Comparison of ENCODE assay signal across 8 mouse cellular contexts in the genomic region with DNA sequence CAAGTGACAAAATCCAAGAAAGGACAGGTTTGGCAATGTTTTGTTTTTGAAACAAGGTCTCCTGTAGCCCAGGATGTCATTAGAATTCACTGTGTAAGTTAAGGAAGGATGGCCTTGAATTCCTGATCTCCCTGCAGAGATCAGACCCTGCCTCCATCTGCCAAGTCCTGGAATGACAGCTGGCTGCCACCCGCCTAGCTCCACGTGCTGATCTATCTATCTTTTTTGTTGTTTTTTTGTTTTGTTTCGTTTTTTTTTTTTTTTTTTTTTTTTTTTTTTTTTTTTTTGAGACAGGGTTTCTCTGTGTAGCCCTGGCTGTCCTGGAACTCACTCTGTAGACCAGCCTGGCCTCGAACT. TPM values are rescaled to one million over a fixed set of nuclear protein-coding genes. Genes with fewer than 3 reads are reported as not detected.
A peak's percentile ranks its signal among the peaks of the same experiment; 100 is the strongest.
DNase-seq lines count a peak whose midpoint lies in the region; ATAC-seq and TF ChIP-seq lines count a peak whose summit lies in the region.
"Not testable (repeated sequence)": the region's sequence is repeated elsewhere in the genome, so short reads cannot be mapped to it uniquely, and the experiment has no call there.
"Had no signal": no experiment of that assay in that cellular context is flagged by ENCODE, and none has a peak within 500 bp of the region (broad histone marks: within the 10 kb centered on the region; RNA-seq: fewer than 3 reads in every experiment).

No protein-coding gene starts in this region.

- WGBS in forebrain, embryonic 10.5 days, result 23% methylated on average over 4 of the region's 4 CpGs
- WGBS in heart, embryonic 13.5 days, result 6% methylated on average over 4 of the region's 4 CpGs
- 13% methylated on average over 4 of the region's 4 CpGs for WGBS in intestine, embryonic 15.5 days
- WGBS in limb, embryonic 13.5 days, result 9% methylated on average over 4 of the region's 4 CpGs
- 2% methylated on average over 4 of the region's 4 CpGs for WGBS in lung, postnatal 0 days
- WGBS in neural tube, embryonic 13.5 days, result 10% methylated on average over 4 of the region's 4 CpGs

- H3K9me3 ChIP-seq in forebrain, embryonic 10.5 days; heart, embryonic 13.5 days; intestine, embryonic 15.5 days; limb, embryonic 13.5 days; lung, postnatal 0 days (ENCODE audit: low read length); neural tube, embryonic 13.5 days: not testable (repeated sequence)

- TF ChIP-seq POLR2A in brain, embryonic 14.5 days (IDR thresholded peaks at IDR 0.05; ENCODE audit: borderline replicate concordance, extremely low read depth, insufficient read depth, insufficient read length, poor library complexity, severe bottlenecking), result not testable (repeated sequence)

- TF ChIP-seq CTCF in brain, embryonic 14.5 days (IDR thresholded peaks at IDR 0.05; ENCODE audit: borderline replicate concordance, extremely low read depth, insufficient read depth, insufficient read length); lung, postnatal 0 days (IDR thresholded peaks at IDR 0.05): not testable (repeated sequence)

- not testable (repeated sequence) for TF ChIP-seq EP300 in lung, postnatal 0 days (IDR thresholded peaks at IDR 0.05)

- not testable (repeated sequence) for ATAC-seq in heart, embryonic 13.5 days (ENCODE audit: extremely low read depth, insufficient number of reproducible peaks, low FRiP score, low TSS enrichment); intestine, embryonic 15.5 days; limb, embryonic 13.5 days (ENCODE audit: low FRiP score, low read depth); lung, postnatal 0 days; neural tube, embryonic 13.5 days (ENCODE audit: low read depth)

- peak overlapping the region; percentile 98 for H3K4me2 ChIP-seq in heart, embryonic 13.5 days
- H3K4me2 ChIP-seq in intestine, embryonic 15.5 days (replicated peaks), result peak overlapping the region; percentile 59
- peak overlapping the region; percentile 65 for H3K4me2 ChIP-seq in limb, embryonic 13.5 days (replicated peaks)
- peak overlapping the region; percentile 46 for H3K4me2 ChIP-seq in lung, postnatal 0 days (replicated peaks; ENCODE audit: low read depth, low read length)
- peak overlapping the region; percentile 71 for H3K4me2 ChIP-seq in neural tube, embryonic 13.5 days

- peak overlapping the region; percentile 56 for H3K4me3 ChIP-seq in forebrain, embryonic 10.5 days
- peak overlapping the region; percentile 95 for H3K4me3 ChIP-seq in heart, embryonic 13.5 days
- H3K4me3 ChIP-seq in intestine, embryonic 15.5 days (replicated peaks), result peak overlapping the region; percentile 28; the same call in 1 of the 2 replicates
- peak overlapping the region; percentile 41; the same call in 1 of the 2 replicates for H3K4me3 ChIP-seq in limb, embryonic 13.5 days
- H3K4me3 ChIP-seq in lung, postnatal 0 days (ENCODE audit: low read depth, low read length), result 0 out of 2 replicates have a peak overlapping the region, but pooled peaks have one; percentile 4
- peak overlapping the region; percentile 37; the same call in 1 of the 2 replicates for H3K4me3 ChIP-seq in neural tube, embryonic 13.5 days

- H3K27ac ChIP-seq in forebrain, embryonic 10.5 days, result peak overlapping the region; percentile 98
- H3K27ac ChIP-seq in heart, embryonic 13.5 days (replicated peaks), result peak overlapping the region; percentile 93
- peak overlapping the region; percentile 81 for H3K27ac ChIP-seq in intestine, embryonic 15.5 days
- peak overlapping the region; percentile 95 for H3K27ac ChIP-seq in limb, embryonic 13.5 days
- H3K27ac ChIP-seq in lung, postnatal 0 days (ENCODE audit: low read length), result peak overlapping the region; percentile 80; the same call in 1 of the 2 replicates
- peak overlapping the region; percentile 97 for H3K27ac ChIP-seq in neural tube, embryonic 13.5 days (replicated peaks)

- H3K9ac ChIP-seq in heart, embryonic 13.5 days, result peak overlapping the region; percentile 25; the same call in 1 of the 2 replicates
- not testable (repeated sequence) for H3K9ac ChIP-seq in intestine, embryonic 15.5 days; lung, postnatal 0 days (replicated peaks; ENCODE audit: low read depth)
- peak overlapping the region; percentile 55; the same call in 1 of the 2 replicates for H3K9ac ChIP-seq in limb, embryonic 13.5 days
- peak overlapping the region; percentile 75 for H3K9ac ChIP-seq in neural tube, embryonic 13.5 days

- DNase-seq in brain, embryonic 14.5 days (ENCODE audit: low read depth), result peak; percentile 85
- DNase-seq in forebrain, embryonic 10.5 days (ENCODE audit: extremely low spot score, low spot score); lung, postnatal 0 days (ENCODE audit: low spot score): not testable (repeated sequence)

- peaks cover 67% of the 10 kb centered on the region for H3K4me1 ChIP-seq in forebrain, embryonic 10.5 days
- peaks cover 58% of the 10 kb centered on the region for H3K4me1 ChIP-seq in heart, embryonic 13.5 days
- peaks cover 39% of the 10 kb centered on the region for H3K4me1 ChIP-seq in intestine, embryonic 15.5 days (replicated peaks)
- H3K4me1 ChIP-seq in limb, embryonic 13.5 days, result peaks cover 49% of the 10 kb centered on the region
- H3K4me1 ChIP-seq in lung, postnatal 0 days (ENCODE audit: insufficient read depth, low read depth, low read length), result not testable (repeated sequence)
- peaks cover 66% of the 10 kb centered on the region for H3K4me1 ChIP-seq in neural tube, embryonic 13.5 days (replicated peaks)

- not testable (repeated sequence) for H3K27me3 ChIP-seq in forebrain, embryonic 10.5 days (ENCODE audit: poor library complexity, severe bottlenecking); heart, embryonic 13.5 days (replicated peaks); intestine, embryonic 15.5 days (replicated peaks); limb, embryonic 13.5 days; lung, postnatal 0 days (replicated peaks; ENCODE audit: insufficient read depth, low read length); neural tube, embryonic 13.5 days

- H3K36me3 ChIP-seq in forebrain, embryonic 10.5 days (replicated peaks), result peaks cover 34% of the 10 kb centered on the region
- peaks cover 32% of the 10 kb centered on the region for H3K36me3 ChIP-seq in heart, embryonic 13.5 days
- peaks cover 27% of the 10 kb centered on the region for H3K36me3 ChIP-seq in intestine, embryonic 15.5 days
- H3K36me3 ChIP-seq in limb, embryonic 13.5 days, result peaks cover 30% of the 10 kb centered on the region
- H3K36me3 ChIP-seq in lung, postnatal 0 days (ENCODE audit: insufficient read depth, low read length), result peaks cover 28% of the 10 kb centered on the region
- H3K36me3 ChIP-seq in neural tube, embryonic 13.5 days, result peaks cover 32% of the 10 kb centered on the region

RNA-seq across cellular contexts. Expression of a gene that starts 1.1 kb away (rescaled TPM):
- 1,504 and 1,952 TPM in 2 replicates for polyA plus RNA-seq in brain, embryonic 14.5 days (2012; rRNA removed)
- polyA plus RNA-seq in forebrain, embryonic 10.5 days (2016; fragmentation: Nextera tagmentation; extraction: Ambion mirVana), result 596 and 599 TPM in 2 replicates
- 393 and 411 TPM in 2 replicates for polyA plus RNA-seq in heart, embryonic 13.5 days (2015; fragmentation: Nextera tagmentation; extraction: Ambion mirVana)
- 515 and 540 TPM in 2 replicates for polyA plus RNA-seq in intestine, embryonic 15.5 days (2015; fragmentation: Nextera tagmentation; extraction: Ambion mirVana)
- 577 and 592 TPM in 2 replicates for polyA plus RNA-seq in limb, embryonic 13.5 days (2015; fragmentation: Nextera tagmentation; extraction: Ambion mirVana)
- polyA plus RNA-seq in lung, postnatal 0 days (2015; fragmentation: Nextera tagmentation; extraction: Ambion mirVana), result 509 and 537 TPM in 2 replicates
- 532 and 537 TPM in 2 replicates for polyA plus RNA-seq in neural tube, embryonic 13.5 days (2015; fragmentation: Nextera tagmentation; extraction: Ambion mirVana)

RNA-seq across cellular contexts. Expression of a gene that starts 7.5 kb away (rescaled TPM):
- 82.3 and 88.4 TPM in 2 replicates for polyA plus RNA-seq in brain, embryonic 14.5 days (2012; rRNA removed)
- polyA plus RNA-seq in forebrain, embryonic 10.5 days (2016; fragmentation: Nextera tagmentation; extraction: Ambion mirVana), result 41.6 and 44.9 TPM in 2 replicates
- 41.5 and 42.4 TPM in 2 replicates for polyA plus RNA-seq in heart, embryonic 13.5 days (2015; fragmentation: Nextera tagmentation; extraction: Ambion mirVana)
- 56.6 and 62.7 TPM in 2 replicates for polyA plus RNA-seq in intestine, embryonic 15.5 days (2015; fragmentation: Nextera tagmentation; extraction: Ambion mirVana)
- 53.4 and 53.7 TPM in 2 replicates for polyA plus RNA-seq in limb, embryonic 13.5 days (2015; fragmentation: Nextera tagmentation; extraction: Ambion mirVana)
- polyA plus RNA-seq in lung, postnatal 0 days (2015; fragmentation: Nextera tagmentation; extraction: Ambion mirVana), result 48.9 and 50.2 TPM in 2 replicates
- polyA plus RNA-seq in neural tube, embryonic 13.5 days (2015; fragmentation: Nextera tagmentation; extraction: Ambion mirVana), result 79.1 and 80.9 TPM in 2 replicates

RNA-seq across cellular contexts. Expression of a gene that starts 7.6 kb away (rescaled TPM):
- 38.4 and 47.8 TPM in 2 replicates for polyA plus RNA-seq in brain, embryonic 14.5 days (2012; rRNA removed)
- 56.2 and 58.7 TPM in 2 replicates for polyA plus RNA-seq in forebrain, embryonic 10.5 days (2016; fragmentation: Nextera tagmentation; extraction: Ambion mirVana)
- polyA plus RNA-seq in heart, embryonic 13.5 days (2015; fragmentation: Nextera tagmentation; extraction: Ambion mirVana), result 35.7 and 40.3 TPM in 2 replicates
- polyA plus RNA-seq in intestine, embryonic 15.5 days (2015; fragmentation: Nextera tagmentation; extraction: Ambion mirVana), result 47.2 and 58.4 TPM in 2 replicates
- 62.2 and 62.3 TPM in 2 replicates for polyA plus RNA-seq in limb, embryonic 13.5 days (2015; fragmentation: Nextera tagmentation; extraction: Ambion mirVana)
- 27.9 TPM in 2 replicates for polyA plus RNA-seq in lung, postnatal 0 days (2015; fragmentation: Nextera tagmentation; extraction: Ambion mirVana)
- 60.0 and 77.5 TPM in 2 replicates for polyA plus RNA-seq in neural tube, embryonic 13.5 days (2015; fragmentation: Nextera tagmentation; extraction: Ambion mirVana)

RNA-seq across cellular contexts. Expression of a gene that starts 8.3 kb away (rescaled TPM):
- polyA plus RNA-seq in brain, embryonic 14.5 days (2012; rRNA removed), result not detected in 2 replicates
- not detected in 2 replicates for polyA plus RNA-seq in forebrain, embryonic 10.5 days (2016; fragmentation: Nextera tagmentation; extraction: Ambion mirVana)
- 0.27 TPM in 1 of 2 replicates, not detected in the other for polyA plus RNA-seq in heart, embryonic 13.5 days (2015; fragmentation: Nextera tagmentation; extraction: Ambion mirVana)
- 0.13 and 0.15 TPM in 2 replicates for polyA plus RNA-seq in intestine, embryonic 15.5 days (2015; fragmentation: Nextera tagmentation; extraction: Ambion mirVana)
- polyA plus RNA-seq in limb, embryonic 13.5 days (2015; fragmentation: Nextera tagmentation; extraction: Ambion mirVana), result not detected in 2 replicates
- polyA plus RNA-seq in lung, postnatal 0 days (2015; fragmentation: Nextera tagmentation; extraction: Ambion mirVana), result 0.16 and 0.25 TPM in 2 replicates
- polyA plus RNA-seq in neural tube, embryonic 13.5 days (2015; fragmentation: Nextera tagmentation; extraction: Ambion mirVana), result not detected in 2 replicates
- polyA plus RNA-seq: activated CD4-positive, CD25-positive, alpha-beta regulatory T cell, adult 4 months had no signal

RNA-seq across cellular contexts. Expression of a gene that starts 26.5 kb away (rescaled TPM):
- polyA plus RNA-seq in brain, embryonic 14.5 days (2012; rRNA removed), result 0.18 and 0.21 TPM in 2 replicates
- not detected in 2 replicates for polyA plus RNA-seq in forebrain, embryonic 10.5 days (2016; fragmentation: Nextera tagmentation; extraction: Ambion mirVana)
- 5.2 and 6.1 TPM in 2 replicates for polyA plus RNA-seq in heart, embryonic 13.5 days (2015; fragmentation: Nextera tagmentation; extraction: Ambion mirVana)
- polyA plus RNA-seq in intestine, embryonic 15.5 days (2015; fragmentation: Nextera tagmentation; extraction: Ambion mirVana), result 0.14 TPM in 1 of 2 replicates, not detected in the other
- 0.18 and 0.26 TPM in 2 replicates for polyA plus RNA-seq in limb, embryonic 13.5 days (2015; fragmentation: Nextera tagmentation; extraction: Ambion mirVana)
- 0.80 and 0.92 TPM in 2 replicates for polyA plus RNA-seq in lung, postnatal 0 days (2015; fragmentation: Nextera tagmentation; extraction: Ambion mirVana)
- not detected in 2 replicates for polyA plus RNA-seq in neural tube, embryonic 13.5 days (2015; fragmentation: Nextera tagmentation; extraction: Ambion mirVana)

Comparison
In these comparisons a context has a peak if more than half of its experiments do, and no peak if none do; other contexts are left out.
1. H3K4me3 ChIP-seq: peak in every context shown above with its lines; median percentile 95 in heart, embryonic 13.5 days; 56 in forebrain, embryonic 10.5 days; 41 in limb, embryonic 13.5 days; 37 in neural tube, embryonic 13.5 days; 28 in intestine, embryonic 15.5 days; 4 in lung, postnatal 0 days.
2. H3K4me2 ChIP-seq: peak in every context shown above with its lines; median percentile 98 in heart, embryonic 13.5 days; 71 in neural tube, embryonic 13.5 days; 65 in limb, embryonic 13.5 days; 59 in intestine, embryonic 15.5 days; 46 in lung, postnatal 0 days.